Mouse (Mus musculus) Patski (cell line): Measurements from ENCODE around the gene Slc41a2. TPM values are rescaled to one million over a fixed set of nuclear protein-coding genes. Genes with fewer than 3 reads are reported as not detected.

ENCODE experiments used
- ATAC-seq: fragments of 100-300 bp; one replicate; pipeline ENCODE4 v1.8.0; 2021
- CTCF ChIA-PET: fragments of 350-600 bp; sonication (Branson Sonifier 250); formaldehyde crosslinking; loops from one replicate; lab custom pipeline; 2022; ENCODE audit warnings: inconsistent platforms; lab: Charles Lee
- POLR2A ChIA-PET: fragments of 350-600 bp; sonication (Branson Sonifier 250); formaldehyde crosslinking; loops from one replicate; lab custom pipeline; 2022; ENCODE audit warnings: antibody characterized with exemption, inconsistent platforms; lab: Charles Lee
- DNase-seq: peaks from one replicate; pipeline ENCODE4 v3.0.0-alpha.2; 2011; ENCODE audit warnings: low read depth, low spot score
- H3K27me3 ChIP-seq: fragments of 371-371 bp; one replicate; pipeline ENCODE4 v1.5.1; 2021
- CTCF ChIP-seq: fragments of 100-300 bp; IDR thresholded peaks from one replicate; pipeline ENCODE4 v1.5.1; 2021
- in situ Hi-C: fragments of 300-500 bp; cut with MboI; formaldehyde crosslinking; loops from 3 replicates; pipeline ENCODE4 v1.11.1; 2018; ENCODE audit warnings: low pct_unique_long_range_greater_than_20kb, mixed read lengths
- polyA plus RNA-seq: library from polyadenylated mRNA; unstranded; gene quantifications from one replicate; pipeline ENCODE4 v1.2.3, GENCODE M21; 2021

Gene Slc41a2
- polyA plus RNA-seq, 1 experiment from 2014 or later = 30.0 TPM

DNA sequence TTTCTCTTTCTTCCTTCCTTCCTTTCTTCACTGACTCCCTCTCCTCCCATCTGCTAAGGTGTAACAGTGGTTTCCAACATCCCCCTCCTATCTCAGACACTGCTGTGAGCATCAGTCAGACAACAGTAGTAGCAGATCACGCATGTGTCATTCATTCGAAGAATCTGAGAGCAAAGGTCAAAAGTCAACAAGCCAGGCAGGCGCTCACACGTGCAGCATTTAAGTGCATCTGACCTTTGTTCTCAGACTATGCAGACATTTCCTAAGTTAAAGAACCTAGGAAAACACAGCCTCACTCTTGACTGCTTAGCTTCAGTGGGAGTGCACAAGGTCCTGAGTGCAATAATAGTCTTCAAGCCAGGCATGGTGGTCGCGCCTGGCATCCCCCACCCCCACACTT is 93.6 kb downstream of the Slc41a2 start:
- ChIA-PET POLR2A (no interaction called here), CTCF (interaction anchor here (1.3 kb wide), 1 partner anchor 334 kb away, joined by 3 read pairs; no protein-coding TSS in a partner anchor)
- DNase-seq = no peak
- no peaks in the 10 kb centered on the region for H3K27me3 ChIP-seq
- no peak for ATAC-seq
- in situ Hi-C loops = loop anchor here (10.0 kb wide), 1 partner anchor 261 kb away; no protein-coding TSS in a partner anchor
- TF ChIP-seq CTCF = no peak

GRCm38 (mm10) chr10:83242106-83242686 is 95.5 kb downstream of the Slc41a2 start:
- CTCF ChIA-PET = no interaction called here

DNA sequence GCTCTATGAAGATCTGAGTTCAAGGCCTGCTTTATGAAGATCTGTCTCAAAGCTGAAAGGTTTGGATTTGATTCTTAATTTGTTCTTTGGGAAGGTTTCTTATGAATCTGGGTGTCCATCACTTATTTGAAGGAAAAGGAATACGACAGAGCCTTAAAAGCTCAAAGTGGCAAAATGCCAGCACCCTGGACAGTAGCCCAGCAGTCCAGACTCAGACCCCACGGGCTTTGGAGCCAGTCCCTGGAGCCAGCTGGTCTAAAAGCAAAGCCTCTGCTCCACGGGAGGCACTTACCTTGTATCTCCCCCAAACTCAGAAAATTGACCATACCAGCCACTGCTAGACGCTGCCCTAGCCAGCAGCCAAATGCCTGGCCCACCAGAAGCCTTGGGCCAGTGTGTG is 103.3 kb downstream of the Slc41a2 start:
- H3K27me3 ChIP-seq = no peaks in the 10 kb centered on the region
- CTCF ChIA-PET = no interaction called here
- POLR2A ChIA-PET = no interaction called here
- DNase-seq = no peak
- ATAC-seq = no peak
- no peak for TF ChIP-seq CTCF
- in situ Hi-C loops = no loop called here

More at GRCm38 (mm10) chr10:83242106-83242686, 95.5 kb downstream of the Slc41a2 start:
- ATAC-seq = no peak
- no peak for DNase-seq
- POLR2A ChIA-PET = no interaction called here
- no peaks in the 10 kb centered on the region for H3K27me3 ChIP-seq
- in situ Hi-C loops = loop anchor here (10.0 kb wide), 1 partner anchor 263 kb away; no protein-coding TSS in a partner anchor
- TF ChIP-seq CTCF = no peak

GRCm38 (mm10) chr10:83233967-83234366 is 103.7 kb downstream of the Slc41a2 start:
- TF ChIP-seq CTCF = no peak
- H3K27me3 ChIP-seq = no peaks in the 10 kb centered on the region
- DNase-seq (no peak), ATAC-seq (no peak)
- POLR2A ChIA-PET = no interaction called here
- in situ Hi-C loops = no loop called here
- CTCF ChIA-PET = no interaction called here

DNA sequence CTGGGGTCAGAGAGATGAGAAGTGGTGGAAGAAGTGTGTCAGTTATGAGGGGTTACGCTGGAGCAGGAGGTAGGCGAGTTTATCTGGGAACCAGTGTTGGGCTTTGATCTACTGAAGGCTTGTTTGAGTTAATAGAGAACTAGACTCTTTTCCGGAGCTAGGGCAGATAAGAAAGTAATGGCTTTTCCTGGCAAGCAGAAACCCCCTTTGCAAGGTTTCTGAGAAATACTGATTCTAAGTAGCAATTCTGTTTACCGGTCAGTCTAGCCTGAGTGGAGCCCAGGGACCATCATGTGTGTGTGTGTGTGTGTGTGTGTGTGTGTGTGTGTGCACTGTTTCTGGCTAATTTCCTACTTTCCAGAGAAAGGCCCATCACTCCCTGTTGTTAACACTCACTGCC is 109.1 kb downstream of the Slc41a2 start:
- DNase-seq (no peak), ATAC-seq (no peak)
- TF ChIP-seq CTCF = no peak
- CTCF ChIA-PET = interaction anchor here (0.7 kb wide), 1 partner anchor 319 kb away, joined by 3 read pairs; no protein-coding TSS in a partner anchor
- in situ Hi-C loops = loop anchor here (10.0 kb wide), 1 partner anchor 126 kb away; no protein-coding TSS in a partner anchor
- POLR2A ChIA-PET = no interaction called here
- H3K27me3 ChIP-seq = no peaks in the 10 kb centered on the region

DNA sequence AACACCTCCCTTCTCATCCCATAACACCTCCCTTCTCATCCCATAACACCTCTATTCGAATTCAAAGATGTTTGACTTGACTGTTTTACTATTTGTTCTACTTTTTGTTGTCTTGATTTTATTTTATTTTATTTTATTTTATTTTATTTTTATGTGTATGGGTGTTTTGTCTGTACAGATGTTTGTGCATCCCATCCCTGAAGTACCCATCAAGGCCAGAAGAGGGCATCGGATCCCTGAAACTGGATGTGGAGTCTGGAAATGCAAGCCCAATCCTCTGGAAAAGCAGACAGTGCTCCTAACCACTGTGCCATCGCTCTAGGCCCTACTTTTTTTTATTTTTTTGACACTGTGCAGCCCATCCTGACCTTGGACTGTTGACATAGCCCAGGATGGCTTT is 112.7 kb downstream of the Slc41a2 start:
- POLR2A ChIA-PET = no interaction called here
- TF ChIP-seq CTCF = peak; percentile 62
- DNase-seq (no peak), ATAC-seq (no peak)
- H3K27me3 ChIP-seq = no peaks in the 10 kb centered on the region
- CTCF ChIA-PET = no interaction called here
- in situ Hi-C loops = loop anchor here (10.0 to 25.0 kb wide), 2 partner anchors 130 to 563 kb away; no protein-coding TSS in a partner anchor

GRCm38 (mm10) chr10:83220847-83221246 is 116.8 kb downstream of the Slc41a2 start:
- no peak for DNase-seq
- ATAC-seq = no peak
- ChIA-PET POLR2A (no interaction called here), CTCF (interaction anchor here (0.6 to 0.7 kb wide), 2 partner anchors 16 to 144 kb away, joined by 3 read pairs; no protein-coding TSS in a partner anchor)
- no peak for TF ChIP-seq CTCF
- in situ Hi-C loops = loop anchor here (10.0 to 25.0 kb wide), 2 partner anchors 134 to 559 kb away; no protein-coding TSS in a partner anchor
- H3K27me3 ChIP-seq = no peaks in the 10 kb centered on the region

- in situ Hi-C loops = loop anchor here (10.0 to 25.0 kb wide), 2 partner anchors 135 to 558 kb away; no protein-coding TSS in a partner anchor
- H3K27me3 ChIP-seq = no peaks in the 10 kb centered on the region
- ChIA-PET POLR2A (no interaction called here), CTCF (interaction anchor here (0.7 kb wide), 1 partner anchor 15 kb away, joined by 3 read pairs; no protein-coding TSS in a partner anchor)
- DNase-seq (no peak), ATAC-seq (no peak)
- no peak for TF ChIP-seq CTCF
These were observed 117.5 kb downstream of the Slc41a2 start for GRCm38 (mm10) chr10:83220217-83220616.

DNA sequence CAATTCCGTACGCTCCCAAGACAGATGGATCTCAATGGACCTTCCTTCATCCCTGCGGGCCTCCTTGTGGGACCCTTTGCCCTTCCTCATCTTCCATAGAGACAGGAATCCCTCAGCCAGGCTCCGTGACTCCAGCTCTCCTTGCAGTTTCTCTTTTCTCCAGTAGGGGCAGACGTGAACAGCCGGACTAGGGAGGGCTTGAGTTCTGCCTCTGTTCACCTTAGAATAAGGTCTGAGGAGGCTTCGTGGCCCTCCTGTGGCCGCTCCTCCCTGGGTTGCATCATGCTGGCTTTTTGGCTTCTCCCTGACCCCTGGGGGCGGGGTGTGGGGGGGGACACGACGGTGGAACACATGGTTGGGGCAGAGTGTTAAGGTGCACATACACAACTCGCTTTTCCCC is 118.0 kb downstream of the Slc41a2 start:
- H3K27me3 ChIP-seq = no peaks in the 10 kb centered on the region
- in situ Hi-C loops = loop anchor here (10.0 to 25.0 kb wide), 2 partner anchors 135 to 557 kb away; no protein-coding TSS in a partner anchor
- POLR2A ChIA-PET = no interaction called here
- no peak for DNase-seq
- TF ChIP-seq CTCF = peak; percentile 77
- peak; percentile 39 for ATAC-seq
- CTCF ChIA-PET = interaction anchor here (0.9 to 1.0 kb wide), 2 partner anchors 10 to 21 kb away, joined by 3 read pairs; no protein-coding TSS in a partner anchor

DNA sequence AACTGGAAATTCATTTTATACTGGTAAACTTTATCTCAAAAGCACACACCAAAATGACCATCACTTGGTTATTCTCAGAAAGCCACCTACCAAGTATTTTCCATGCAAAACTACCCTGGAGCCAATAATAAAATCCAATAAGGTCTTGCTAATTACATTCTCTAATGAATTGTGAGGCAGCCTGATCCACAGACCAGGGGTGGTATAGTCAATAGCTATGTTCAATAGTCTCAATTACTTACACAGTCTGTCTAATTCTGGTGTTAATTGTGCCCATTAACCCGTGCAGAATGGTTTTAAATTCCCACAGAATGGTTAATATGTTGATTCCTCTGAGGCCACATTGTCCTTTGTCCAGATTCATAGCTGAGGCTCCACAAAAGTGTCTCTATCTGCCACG is 118.9 kb downstream of the Slc41a2 start:
- TF ChIP-seq CTCF = no peak
- ChIA-PET CTCF (interaction anchor here (0.9 to 1.0 kb wide), 3 partner anchors 9 to 76 kb away, joined by 3 read pairs; no protein-coding TSS in a partner anchor), POLR2A (no interaction called here)
- ATAC-seq (no peak), DNase-seq (no peak)
- in situ Hi-C loops = loop anchor here (25.0 kb wide), 1 partner anchor 556 kb away; no protein-coding TSS in a partner anchor
- H3K27me3 ChIP-seq = no peaks in the 10 kb centered on the region

DNA sequence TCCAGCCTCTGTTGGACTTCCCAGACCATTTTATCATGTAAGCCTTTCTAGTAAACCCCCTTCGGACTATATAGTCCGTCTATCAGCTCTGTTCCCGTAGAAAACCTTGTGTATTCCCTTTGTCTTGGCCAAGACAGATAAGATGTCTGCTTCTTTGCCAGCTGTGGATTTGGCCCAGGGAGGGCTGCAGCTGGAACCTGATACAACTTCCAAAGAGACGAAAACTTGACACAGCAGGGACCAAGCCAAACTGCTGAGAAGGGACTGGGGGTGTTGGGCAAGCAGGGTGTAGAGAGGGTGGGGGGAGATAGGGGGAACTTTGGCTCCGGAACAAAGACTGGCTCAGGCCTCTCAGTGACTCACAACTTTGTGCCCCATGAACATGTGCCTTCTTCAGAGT is 120.4 kb downstream of the Slc41a2 start:
- ATAC-seq = no peak
- ChIA-PET CTCF (interaction anchor here (2.1 kb wide), 1 partner anchor 307 kb away, joined by 7 read pairs; no protein-coding TSS in a partner anchor), POLR2A (no interaction called here)
- H3K27me3 ChIP-seq = no peaks in the 10 kb centered on the region
- TF ChIP-seq CTCF = no peak
- no peak for DNase-seq
- in situ Hi-C loops = loop anchor here (25.0 kb wide), 1 partner anchor 555 kb away; no protein-coding TSS in a partner anchor
